Mouse (Mus musculus) limb, embryonic 15.5 days (tissue): Measurements from ENCODE around the gene Zbtb17. TPM values are rescaled to one million over a fixed set of nuclear protein-coding genes. Genes with fewer than 3 reads are reported as not detected.

Experiments used
- ATAC-seq: fragments of 200-750 bp; cut with Nextera tagmentation; 2 replicates; pipeline ENCODE4 v1.8.0; 2017; ENCODE audit warnings: low read depth, moderate TSS enrichment; ENCODE audit not compliant: insufficient number of reproducible peaks, low FRiP score, low TSS enrichment
- H3K27ac ChIP-seq: fragments of 300-500 bp; sonication (generic); 2 replicates; pipeline ENCODE4 v1.5.1; 2015; ENCODE audit warnings: moderate library complexity, mild to moderate bottlenecking, inconsistent platforms
- H3K27me3 ChIP-seq: fragments of 300-500 bp; sonication (generic); 2 replicates; pipeline ENCODE4 v1.6.1; 2015; ENCODE audit warnings: inconsistent platforms
- H3K36me3 ChIP-seq: fragments of 300-500 bp; sonication (generic); 2 replicates; pipeline ENCODE4 v1.6.1; 2015; ENCODE audit warnings: inconsistent platforms
- H3K4me1 ChIP-seq: fragments of 300-500 bp; sonication (generic); 2 replicates; pipeline ENCODE4 v1.6.1; 2015; ENCODE audit warnings: inconsistent platforms
- H3K4me2 ChIP-seq: fragments of 300-500 bp; sonication (generic); 2 replicates; pipeline ENCODE4 v1.6.1; 2015; ENCODE audit warnings: mild to moderate bottlenecking, inconsistent platforms
- H3K4me3 ChIP-seq: fragments of 300-500 bp; sonication (generic); 2 replicates; pipeline ENCODE4 v1.5.1; 2015; ENCODE audit warnings: mild to moderate bottlenecking, inconsistent platforms
- H3K9ac ChIP-seq: fragments of 300-500 bp; sonication (generic); 2 replicates; pipeline ENCODE4 v1.6.1; 2015; ENCODE audit warnings: inconsistent platforms
- H3K9me3 ChIP-seq: fragments of 300-500 bp; sonication (generic); 2 replicates; pipeline ENCODE4 v1.6.1; 2016; ENCODE audit warnings: inconsistent platforms
- WGBS: fragments of 180-500 bp; shearing (Covaris S2); methylation state at CpG from one replicate; pipeline ENCODE4 v1.1.7; 2015; 5-methylcytosine and 5-hydroxymethylcytosine counted together
- polyA plus RNA-seq: library from polyadenylated mRNA; unstranded; fragments of >200 nt; fragmentation: Nextera tagmentation; extraction: Ambion mirVana; gene quantifications from 2 replicates; pipeline ENCODE4 v1.2.1, GENCODE M21; 2015

Gene Zbtb17
- polyA plus RNA-seq, 1 experiment from 2014 or later: 31.2 TPM

DNA sequence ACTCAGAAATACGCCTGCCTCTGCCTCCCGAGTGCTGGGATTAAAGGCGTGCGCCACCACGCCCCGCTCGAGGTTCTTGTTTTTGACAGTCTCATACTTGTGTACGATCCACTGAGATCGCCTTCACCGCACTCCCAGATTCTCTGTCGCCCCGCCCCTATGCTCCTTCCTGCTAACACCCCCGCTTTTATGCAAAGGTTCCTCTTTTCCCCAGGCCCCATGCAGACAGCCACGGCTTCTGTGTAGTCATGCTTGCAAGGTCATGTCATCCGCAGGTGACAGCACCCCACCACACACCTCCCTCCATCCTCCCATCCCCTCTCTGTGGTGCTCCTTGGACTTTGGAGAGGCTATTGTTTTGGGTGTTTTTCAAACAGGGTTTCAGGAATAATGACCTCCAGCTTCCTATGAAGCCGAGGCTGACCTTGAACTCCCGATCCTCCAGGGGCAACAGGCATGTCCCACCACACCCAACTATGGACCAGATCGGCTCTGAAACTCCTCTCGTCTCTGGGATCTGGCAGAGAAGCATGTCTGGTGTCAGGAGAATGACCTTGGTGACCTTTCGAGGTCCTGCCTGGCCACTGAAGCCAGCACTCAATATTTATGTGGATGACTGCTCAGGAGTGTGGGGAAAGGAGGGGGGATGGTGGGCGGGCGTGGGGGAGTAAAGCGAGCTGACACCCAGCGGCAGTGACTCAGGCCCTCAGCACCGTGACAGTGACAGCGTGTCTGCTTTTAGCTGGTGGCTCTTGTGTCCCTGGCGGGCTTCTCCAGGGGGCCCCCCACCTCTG, 24.9 kb upstream of the Zbtb17 start:
- 57% methylated on average over 27 of the region's 27 CpGs for WGBS

DNA sequence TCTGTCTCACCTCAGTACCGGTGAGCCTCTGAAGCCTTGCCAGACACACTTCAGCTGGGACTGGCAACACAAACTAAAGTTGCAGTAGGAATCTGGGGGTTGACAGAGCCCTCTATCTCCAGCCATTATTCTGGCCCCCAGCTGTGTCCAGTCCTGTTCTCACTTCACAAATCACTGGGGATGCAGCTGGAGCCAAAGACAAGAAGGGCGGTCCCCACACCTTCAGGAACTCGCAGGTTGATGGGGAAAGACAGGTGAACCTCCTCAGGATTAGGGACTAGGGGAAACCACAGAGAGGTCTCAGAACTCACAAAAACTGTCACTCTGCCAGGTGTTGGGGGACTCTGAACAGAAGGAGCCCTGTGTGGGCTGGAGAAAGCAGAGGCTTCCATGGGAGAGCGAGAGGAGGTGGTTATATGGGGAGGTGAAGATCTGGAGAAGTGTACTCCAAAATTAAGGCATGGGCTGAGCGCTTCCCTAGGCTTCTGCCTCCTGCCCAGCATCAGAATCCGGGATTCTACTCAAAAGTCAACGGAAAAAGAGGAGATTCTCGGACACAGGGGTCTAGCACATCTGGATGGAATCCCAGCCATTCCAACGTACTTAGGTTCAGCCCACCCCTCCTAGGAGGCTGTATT, 24.1 kb upstream of the Zbtb17 start, which contains the start of gene Hspb7:
Gene Hspb7, plus strand, starts transcription at position 588 of the 638 bp plus-strand sequence.
- ATAC-seq: no peak
- WGBS: 39% methylated on average over 9 of the region's 9 CpGs
- Histone ChIP-seq H3K4me2 (0 out of 2 replicates have a peak within 1 kb of the TSS, but pooled peaks have one; percentile 10), H3K27ac (no peak within 1 kb of the TSS), H3K4me1 (peaks cover 30% of the 10 kb centered on the region), H3K9ac (no peak within 1 kb of the TSS; the same call in 1 of the 2 replicates), H3K36me3 (no peaks in the 10 kb centered on the region), H3K4me3 (no peak within 1 kb of the TSS), H3K27me3 (0 out of 2 replicates have a peak, but pooled peaks cover 6% of the 10 kb centered on the region), H3K9me3 (no peaks in the 10 kb centered on the region)

More for the DNA sequence above, 24.9 kb upstream of the Zbtb17 start:
- H3K9ac ChIP-seq: no peak overlapping the region
- H3K27ac ChIP-seq: no peak overlapping the region
- H3K36me3 ChIP-seq: no peaks in the 10 kb centered on the region
- no peak overlapping the region for H3K4me3 ChIP-seq
- 0 out of 2 replicates have a peak, but pooled peaks cover 6% of the 10 kb centered on the region for H3K27me3 ChIP-seq
- no peak overlapping the region for H3K4me2 ChIP-seq
- H3K4me1 ChIP-seq: peaks cover 23% of the 10 kb centered on the region
- ATAC-seq: no peak
- H3K9me3 ChIP-seq: no peaks in the 10 kb centered on the region

DNA sequence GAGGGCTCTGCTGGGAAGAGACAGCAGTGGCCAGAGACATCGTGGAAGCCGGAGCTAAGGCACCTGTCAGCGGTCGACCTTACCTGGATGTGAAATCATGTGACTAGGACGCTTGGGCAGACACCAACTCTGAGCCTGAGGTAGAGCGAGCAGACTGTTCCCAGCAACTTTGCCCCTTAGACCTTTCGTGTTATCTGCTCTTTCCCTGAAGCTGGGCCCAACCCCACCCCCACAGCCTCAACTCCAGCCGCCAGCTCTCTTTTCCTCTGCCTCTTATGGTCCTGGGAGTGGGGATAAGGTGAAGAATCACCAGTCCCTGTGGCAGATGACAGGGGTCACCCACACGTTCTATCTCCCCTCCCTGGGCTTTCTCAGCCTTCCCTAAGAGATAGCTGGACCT, 23.6 kb upstream of the Zbtb17 start:
- H3K36me3 ChIP-seq: no peaks in the 10 kb centered on the region
- WGBS: 42% methylated on average over 9 of the region's 9 CpGs
- ATAC-seq: no peak
- peaks cover 36% of the 10 kb centered on the region for H3K4me1 ChIP-seq
- no peak overlapping the region for H3K9ac ChIP-seq
- H3K4me3 ChIP-seq: no peak overlapping the region
- no peaks in the 10 kb centered on the region for H3K9me3 ChIP-seq
- no peak overlapping the region for H3K27ac ChIP-seq
- 0 out of 2 replicates have a peak, but pooled peaks cover 6% of the 10 kb centered on the region for H3K27me3 ChIP-seq
- no peak overlapping the region for H3K4me2 ChIP-seq

DNA sequence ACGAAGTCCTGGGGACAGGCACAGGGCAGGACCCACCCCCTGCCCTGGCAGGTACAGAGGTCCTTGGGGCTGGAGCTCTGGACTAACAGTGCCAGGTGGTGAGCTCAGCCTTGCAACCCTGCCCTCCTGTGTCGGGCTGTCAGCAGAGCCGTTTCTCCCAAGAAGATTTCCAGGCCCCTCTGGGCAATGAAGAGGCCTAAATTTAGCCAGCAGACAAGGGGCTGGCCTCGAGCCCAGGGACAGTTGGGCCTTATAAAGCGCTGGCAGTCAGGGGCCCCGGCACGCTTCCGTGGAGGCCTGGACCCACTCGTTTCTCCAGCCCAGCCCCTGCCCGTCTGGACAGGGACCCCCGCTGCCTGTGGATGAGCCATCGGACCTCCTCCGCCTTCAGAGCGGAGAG, 23.0 kb upstream of the Zbtb17 start:
- Histone ChIP-seq H3K9ac (no peak overlapping the region; the same call in 1 of the 2 replicates), H3K4me1 (peaks cover 41% of the 10 kb centered on the region), H3K27ac (no peak overlapping the region), H3K4me3 (no peak overlapping the region), H3K9me3 (no peaks in the 10 kb centered on the region), H3K36me3 (no peaks in the 10 kb centered on the region), H3K4me2 (0 out of 2 replicates have a peak overlapping the region, but pooled peaks have one; percentile 10), H3K27me3 (0 out of 2 replicates have a peak, but pooled peaks cover 6% of the 10 kb centered on the region)
- WGBS: 54% methylated on average over 14 of the region's 14 CpGs
- ATAC-seq: no peak

DNA sequence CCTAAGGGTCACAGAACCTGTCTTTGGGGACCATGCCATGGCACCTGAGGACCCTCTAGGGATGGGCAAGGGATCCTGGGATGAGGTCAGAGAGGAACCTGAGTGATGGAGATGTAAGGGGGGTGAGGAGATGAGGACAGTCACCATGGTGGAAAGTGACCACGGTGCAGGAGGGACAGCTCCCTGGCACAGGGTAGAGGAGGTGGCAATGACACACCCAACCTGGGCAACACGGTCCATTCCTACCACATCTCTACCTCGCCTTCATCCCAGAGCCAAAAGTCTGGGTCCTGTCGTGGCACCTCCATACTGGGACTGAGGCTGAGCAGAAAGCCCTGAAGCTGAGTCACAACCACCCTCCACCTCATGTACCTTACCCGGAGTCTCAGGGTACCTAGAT, 21.6 kb upstream of the Zbtb17 start:
- H3K27ac ChIP-seq: no peak overlapping the region
- 77% methylated on average over 5 of the region's 5 CpGs for WGBS
- H3K9ac ChIP-seq: no peak overlapping the region
- no peaks in the 10 kb centered on the region for H3K9me3 ChIP-seq
- H3K36me3 ChIP-seq: no peaks in the 10 kb centered on the region
- no peak overlapping the region for H3K4me3 ChIP-seq
- no peak for ATAC-seq
- H3K27me3 ChIP-seq: 0 out of 2 replicates have a peak, but pooled peaks cover 6% of the 10 kb centered on the region
- peaks cover 42% of the 10 kb centered on the region for H3K4me1 ChIP-seq
- no peak overlapping the region for H3K4me2 ChIP-seq

DNA sequence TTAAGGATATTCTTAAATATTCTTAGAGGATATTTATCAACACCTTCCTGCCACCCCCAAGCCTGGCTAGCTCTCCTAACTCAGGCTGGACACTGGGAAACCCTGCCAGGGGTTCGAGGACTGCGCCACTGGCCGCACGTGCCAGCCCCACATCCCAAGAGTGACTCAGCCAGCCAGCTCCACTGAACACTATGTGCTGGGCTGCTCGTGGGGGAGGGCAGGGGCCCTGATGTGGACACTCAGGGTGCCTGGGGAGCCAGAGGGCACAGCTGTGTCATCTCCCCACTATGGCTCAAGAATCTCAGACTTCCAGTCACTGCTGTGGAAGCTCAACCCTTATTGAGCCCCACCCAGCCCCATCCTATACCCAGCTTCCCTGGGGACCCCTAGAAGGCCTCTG, 21.2 kb upstream of the Zbtb17 start:
- 0 out of 2 replicates have a peak, but pooled peaks cover 6% of the 10 kb centered on the region for H3K27me3 ChIP-seq
- WGBS: 81% methylated on average over 5 of the region's 5 CpGs
- no peak overlapping the region for H3K4me3 ChIP-seq
- no peak overlapping the region for H3K9ac ChIP-seq
- H3K4me1 ChIP-seq: peaks cover 42% of the 10 kb centered on the region
- no peak overlapping the region for H3K27ac ChIP-seq
- H3K36me3 ChIP-seq: no peaks in the 10 kb centered on the region
- no peak for ATAC-seq
- H3K9me3 ChIP-seq: no peaks in the 10 kb centered on the region
- no peak overlapping the region for H3K4me2 ChIP-seq

DNA sequence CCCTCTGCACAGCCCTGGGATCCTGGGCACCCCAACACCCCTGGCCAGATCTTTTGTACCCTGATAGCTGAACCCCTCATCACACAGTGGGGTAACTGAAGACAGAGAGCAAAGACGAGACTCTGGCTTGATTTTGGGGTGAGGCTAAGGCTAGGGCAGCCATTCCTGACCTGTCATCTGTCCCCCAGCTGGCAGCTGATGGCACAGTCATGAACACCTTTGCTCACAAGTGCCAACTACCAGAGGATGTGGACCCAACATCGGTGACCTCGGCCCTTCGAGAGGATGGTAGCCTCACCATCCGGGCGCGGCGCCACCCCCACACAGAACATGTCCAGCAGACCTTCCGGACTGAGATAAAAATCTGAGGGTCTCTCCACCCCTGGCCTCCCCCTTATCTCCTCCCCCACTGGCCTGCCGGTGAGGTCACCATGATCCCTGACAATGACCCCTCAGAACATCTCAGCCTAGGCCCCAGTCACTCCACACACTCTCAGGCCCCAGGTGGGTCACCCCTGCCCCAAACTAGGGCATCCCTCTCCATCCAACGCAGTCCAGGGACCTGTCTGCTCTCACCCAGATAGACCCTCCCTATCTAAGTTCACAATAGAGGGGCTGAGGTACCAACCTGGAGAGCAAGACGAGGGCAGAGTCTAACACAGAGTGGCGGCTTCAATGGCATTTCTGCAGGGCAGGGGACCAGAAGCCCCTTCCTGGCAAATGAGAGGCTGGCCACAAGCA, 20.6 kb upstream of the Zbtb17 start:
- WGBS: 88% methylated on average over 13 of the region's 13 CpGs
- no peak overlapping the region for H3K9ac ChIP-seq
- no peak overlapping the region for H3K4me2 ChIP-seq
- no peak for ATAC-seq
- 0 out of 2 replicates have a peak, but pooled peaks cover 6% of the 10 kb centered on the region for H3K27me3 ChIP-seq
- H3K4me3 ChIP-seq: no peak overlapping the region
- H3K9me3 ChIP-seq: no peaks in the 10 kb centered on the region
- H3K27ac ChIP-seq: no peak overlapping the region
- no peaks in the 10 kb centered on the region for H3K36me3 ChIP-seq
- H3K4me1 ChIP-seq: peaks cover 42% of the 10 kb centered on the region

DNA sequence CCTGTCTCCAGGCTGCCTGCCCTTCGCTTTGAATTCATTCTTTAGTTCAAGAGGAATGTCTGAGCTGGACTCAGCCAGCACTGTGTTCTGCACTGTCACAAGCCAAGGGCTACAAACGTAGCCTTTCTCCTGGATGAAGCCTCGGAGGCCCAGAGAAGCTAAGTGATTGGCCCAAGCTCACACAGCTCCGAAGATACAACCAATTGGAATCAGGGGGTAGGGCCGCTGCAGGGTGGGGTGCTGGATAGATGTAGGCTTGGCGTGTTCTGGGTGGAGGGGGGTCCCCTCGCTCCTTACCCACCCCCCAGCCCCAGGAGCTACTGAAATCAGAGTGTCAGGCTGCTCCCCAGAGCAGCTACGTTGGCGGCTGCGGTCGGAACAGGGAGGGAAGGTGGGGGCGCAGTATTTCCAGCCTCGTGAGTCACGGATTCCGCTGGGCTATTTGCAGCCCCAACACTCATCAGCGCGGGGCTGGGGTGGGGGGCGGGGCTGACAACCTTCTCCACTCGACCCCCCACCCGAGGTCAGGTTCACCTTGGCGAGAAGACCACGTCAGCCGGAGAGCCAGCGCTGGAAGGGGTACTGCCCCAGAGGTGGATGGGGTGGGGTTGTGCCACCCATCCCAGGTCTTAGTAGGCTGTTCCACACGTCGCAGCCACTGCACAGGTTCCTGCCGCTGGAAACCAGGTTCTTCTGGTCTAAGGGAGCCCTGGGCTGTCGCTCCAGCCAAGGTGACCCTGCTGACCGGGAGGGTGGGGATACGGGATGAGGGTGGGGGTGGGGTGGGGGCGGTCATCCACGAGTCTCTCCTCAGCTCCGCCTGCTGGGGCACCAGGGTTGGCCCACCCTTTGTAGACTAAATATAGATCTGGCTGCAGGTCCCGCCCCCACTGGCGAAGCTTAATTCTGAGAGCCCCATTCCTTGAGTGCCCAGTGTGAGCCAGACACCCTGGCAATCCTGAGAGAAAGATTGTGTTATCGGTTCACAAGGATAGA, 18.7 kb upstream of the Zbtb17 start:
- peak; percentile 87 for ATAC-seq
- Histone ChIP-seq H3K4me3 (peak overlapping the region; percentile 46), H3K27me3 (0 out of 2 replicates have a peak, but pooled peaks cover 6% of the 10 kb centered on the region), H3K4me1 (peaks cover 29% of the 10 kb centered on the region), H3K36me3 (no peaks in the 10 kb centered on the region), H3K27ac (peak overlapping the region; percentile 79), H3K9me3 (no peaks in the 10 kb centered on the region), H3K9ac (peak overlapping the region; percentile 39), H3K4me2 (peak overlapping the region; percentile 88)
- WGBS: 5% methylated on average over 36 of the region's 36 CpGs

DNA sequence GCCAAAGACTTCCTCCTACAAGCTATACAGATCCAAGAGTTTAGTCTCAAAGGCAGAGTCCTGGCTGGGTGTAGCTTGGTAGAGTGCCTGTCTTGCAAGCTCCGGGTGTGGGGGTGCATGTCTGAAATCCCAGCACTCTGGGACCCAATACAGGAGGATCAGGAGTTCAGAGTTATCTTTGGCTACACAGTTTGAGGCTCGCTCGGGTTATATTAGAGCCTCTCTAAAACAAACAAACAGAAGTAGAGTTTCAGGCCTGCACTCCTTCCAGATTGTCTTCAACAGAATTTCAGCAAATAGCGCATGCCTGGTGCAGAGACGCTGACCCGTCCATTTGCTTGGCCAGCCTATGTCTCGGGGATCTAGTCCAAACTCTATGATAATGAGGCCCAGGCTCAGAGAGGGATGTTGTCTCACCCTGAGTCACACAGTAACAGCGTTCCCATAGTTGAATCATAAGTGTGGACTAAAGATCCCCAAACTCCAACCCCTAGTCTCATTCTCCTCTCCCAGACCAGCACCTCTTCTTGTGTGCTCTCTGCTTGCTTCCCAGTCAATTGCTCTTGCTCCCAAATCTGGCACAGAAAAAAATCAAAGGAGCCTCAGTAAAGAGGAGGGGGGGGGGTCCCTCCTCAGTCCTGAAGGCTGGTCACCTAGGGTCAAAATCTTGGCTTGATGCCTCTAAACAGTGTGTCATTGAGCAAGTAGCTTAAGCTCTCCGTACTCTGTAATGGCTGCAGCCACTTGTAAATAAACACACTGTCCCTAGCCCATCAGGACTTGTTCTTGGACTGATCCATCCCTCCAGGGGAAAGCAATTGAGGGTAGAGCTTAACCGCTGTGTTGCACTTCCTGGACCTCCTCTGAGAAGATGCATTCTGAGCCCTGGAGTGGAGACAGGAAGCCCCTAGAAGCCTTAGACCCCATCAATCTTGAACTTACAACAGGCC, 17.4 kb upstream of the Zbtb17 start:
- H3K36me3 ChIP-seq: no peaks in the 10 kb centered on the region
- no peaks in the 10 kb centered on the region for H3K9me3 ChIP-seq
- H3K4me2 ChIP-seq: no peak overlapping the region
- H3K4me3 ChIP-seq: no peak overlapping the region
- 0 out of 2 replicates have a peak, but pooled peaks cover under 1% of the 10 kb centered on the region for H3K27me3 ChIP-seq
- no peak for ATAC-seq
- peaks cover 18% of the 10 kb centered on the region for H3K4me1 ChIP-seq
- 74% methylated on average over 10 of the region's 10 CpGs for WGBS
- H3K9ac ChIP-seq: no peak overlapping the region
- H3K27ac ChIP-seq: peak overlapping the region; percentile 7; the same call in 1 of the 2 replicates

DNA sequence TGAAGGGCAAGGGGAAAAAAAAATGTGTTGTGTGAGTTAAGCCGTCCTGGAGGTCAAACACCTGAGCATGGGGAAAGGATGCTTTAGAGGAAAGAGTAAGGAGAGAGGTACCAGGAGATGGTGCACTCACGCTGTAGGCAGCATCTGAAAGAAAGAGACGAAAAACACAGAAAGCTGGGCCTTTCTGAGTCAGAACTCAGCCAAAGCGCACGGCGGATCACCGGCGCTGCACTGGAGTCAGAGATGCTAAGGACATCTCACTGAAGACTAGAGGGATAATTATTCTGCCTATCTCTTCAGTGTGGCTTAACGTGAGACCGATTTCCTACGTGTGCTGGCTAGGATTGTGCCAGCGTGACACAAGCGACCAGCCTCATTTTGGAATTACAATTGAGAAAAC, 16.5 kb upstream of the Zbtb17 start:
- H3K9ac ChIP-seq: no peak overlapping the region
- H3K4me2 ChIP-seq: no peak overlapping the region
- ATAC-seq: no peak
- H3K9me3 ChIP-seq: no peaks in the 10 kb centered on the region
- no peak overlapping the region for H3K27ac ChIP-seq
- peaks cover 24% of the 10 kb centered on the region for H3K4me1 ChIP-seq
- no peaks in the 10 kb centered on the region for H3K27me3 ChIP-seq
- H3K4me3 ChIP-seq: no peak overlapping the region
- 85% methylated on average over 13 of the region's 13 CpGs for WGBS
- no peaks in the 10 kb centered on the region for H3K36me3 ChIP-seq
